Mouse (Mus musculus): Measurements from ENCODE around the gene Flrt1.

- TF ChIP-seq CTCF (IDR thresholded peaks at IDR 0.05; ENCODE audit: insufficient read depth, low read depth, low read length) (no peak), POLR2A (IDR thresholded peaks at IDR 0.05; ENCODE audit: insufficient read depth, low read depth, low read length) (no peak)
These were observed 47.7 kb upstream of the Flrt1 start for GRCm38 (mm10) chr19:7153232-7153631.

Measured in olfactory bulb, adult 2 months (tissue).